Mouse (Mus musculus) ES-Bruce4 (cell line): ENCODE measurements around the gene Kansl2.

Experiments
- CTCF ChIP-seq: IDR thresholded peaks from one replicate; pipeline ENCODE4 v1.8.1; 2011; ENCODE audit warnings: low read depth, low read length
- POLR2A ChIP-seq: IDR thresholded peaks from one replicate; pipeline ENCODE4 v1.8.1; 2011; ENCODE audit warnings: low read length; ENCODE audit not compliant: insufficient read depth

GRCm38 (mm10) chr15:98512232-98512631 lies 21.8 kb downstream of the Kansl2 start:
- TF ChIP-seq POLR2A: no peak
- no peak for TF ChIP-seq CTCF
